In genomic region chr7:75575120-75575649, GRCm38 (mm10) we compare ENCODE assay signal across 9 mouse cellular contexts.
DNase-seq lines count a peak whose midpoint lies in the region; ATAC-seq and TF ChIP-seq lines count a peak whose summit lies in the region.
"Had no signal": no experiment of that assay in that cellular context is flagged by ENCODE, and none has a peak within 500 bp of the region (broad histone marks: within the 10 kb centered on the region; RNA-seq: fewer than 3 reads in every experiment).

No protein-coding gene starts in this region.

- peak overlapping the region; percentile 1; the same call in 1 of the 2 replicates for H3K4me3 ChIP-seq in layer of hippocampus, adult 2 months
- peak overlapping the region; percentile 14 for H3K4me3 ChIP-seq in bone marrow macrophage, adult 2 months (ENCODE audit: insufficient read depth, low read length)
- H3K4me3 ChIP-seq in heart, postnatal 0 days (ENCODE audit: low read depth, low read length), result no peak overlapping the region
- no peak overlapping the region for H3K4me3 ChIP-seq in liver, embryonic 14.5 days (ENCODE audit: insufficient read depth in 1 of 2, low read depth in 2 of 2, low read length in 2 of 2)
- no peak overlapping the region for H3K4me3 ChIP-seq in stomach, postnatal 0 days (ENCODE audit: low read depth, low read length)
- H3K4me3 ChIP-seq: neural tube, embryonic 12.5 days had no signal

- H3K36me3 ChIP-seq in heart, postnatal 0 days (replicated peaks; ENCODE audit: control insufficient read depth, insufficient read depth, low read length), result peaks cover 7% of the 10 kb centered on the region; the same call in 1 of the 2 replicates
- no peaks in the 10 kb centered on the region for H3K36me3 ChIP-seq in liver, embryonic 14.5 days (replicated peaks; ENCODE audit: control insufficient read depth, insufficient read depth, low read depth)
- H3K36me3 ChIP-seq in stomach, postnatal 0 days (ENCODE audit: control insufficient read depth, insufficient read depth, low read length), result 0 out of 2 replicates have a peak, but pooled peaks cover 2% of the 10 kb centered on the region
- H3K36me3 ChIP-seq: neural tube, embryonic 12.5 days had no signal

- H3K4me1 ChIP-seq in bone marrow macrophage, adult 2 months (ENCODE audit: control insufficient read depth, insufficient read depth, low read length), result peaks cover 36% of the 10 kb centered on the region
- H3K4me1 ChIP-seq in heart, postnatal 0 days (ENCODE audit: control insufficient read depth, insufficient read depth), result peaks cover 43% of the 10 kb centered on the region
- H3K4me1 ChIP-seq in liver, embryonic 14.5 days (replicated peaks; ENCODE audit: control insufficient read depth in 2 of 2, insufficient read depth in 2 of 2, low read length in 1 of 2), result peaks cover 22 to 29% of the 10 kb centered on the region in 2 experiments
- H3K4me1 ChIP-seq in stomach, postnatal 0 days (replicated peaks; ENCODE audit: control insufficient read depth, insufficient read depth), result 0 out of 2 replicates have a peak, but pooled peaks cover 4% of the 10 kb centered on the region
- H3K4me1 ChIP-seq: neural tube, embryonic 12.5 days had no signal

- H3K27ac ChIP-seq in layer of hippocampus, adult 2 months, result peak overlapping the region; percentile 77
- H3K27ac ChIP-seq in bone marrow macrophage, adult 2 months (ENCODE audit: insufficient read depth, low read depth, low read length), result peak overlapping the region; percentile 90
- peak overlapping the region; percentile 85 for H3K27ac ChIP-seq in heart, postnatal 0 days (ENCODE audit: low read depth)
- H3K27ac ChIP-seq in liver, embryonic 14.5 days, result 0 out of 2 replicates have a peak overlapping the region, but pooled peaks have one; percentile 23
- H3K27ac ChIP-seq in stomach, postnatal 0 days (replicated peaks), result peak overlapping the region; percentile 56
- H3K27ac ChIP-seq: neural tube, embryonic 12.5 days had no signal

- peak; percentile 79 for ATAC-seq in heart, postnatal 0 days (ENCODE audit: insufficient read depth, low read depth)
- ATAC-seq in liver, embryonic 14.5 days (ENCODE audit: insufficient read depth), result no peak; the same call in 1 of the 2 replicates
- ATAC-seq in stomach, postnatal 0 days (ENCODE audit: low FRiP score, low TSS enrichment), result peak; percentile 72

- H3K4me2 ChIP-seq in heart, postnatal 0 days (ENCODE audit: low read depth, low read length), result peak overlapping the region; percentile 33; the same call in 1 of the 2 replicates
- H3K4me2 ChIP-seq in liver, embryonic 14.5 days (ENCODE audit: low read depth), result 0 out of 2 replicates have a peak overlapping the region, but pooled peaks have one; percentile 6
- 0 out of 2 replicates have a peak overlapping the region, but pooled peaks have one; percentile 3 for H3K4me2 ChIP-seq in stomach, postnatal 0 days (replicated peaks; ENCODE audit: low read depth)
- H3K4me2 ChIP-seq: neural tube, embryonic 12.5 days had no signal

- DNase-seq in layer of hippocampus, adult 2 months (ENCODE audit: low spot score in 2 of 2), result no peak
- no peak for DNase-seq in layer of hippocampus, adult 9-11 months
- peak; percentile 90 for DNase-seq in heart, postnatal 0 days (ENCODE audit: low spot score)
- DNase-seq in liver, embryonic 14.5 days (ENCODE audit: low read depth in 3 of 3, low spot score in 3 of 3), result no peak
- no peak for DNase-seq in stomach, postnatal 0 days (ENCODE audit: low spot score)
- no peak for DNase-seq in adrenal gland, postnatal 4 days (ENCODE audit: low spot score in 2 of 2)
- no peak for DNase-seq in spleen, postnatal 10 days (ENCODE audit: low spot score in 2 of 2)

- H3K27me3 ChIP-seq in heart, postnatal 0 days (ENCODE audit: control insufficient read depth, insufficient read depth, low read length), result no peaks in the 10 kb centered on the region
- H3K27me3 ChIP-seq in liver, embryonic 14.5 days (ENCODE audit: control insufficient read depth, insufficient read depth, low read length), result no peaks in the 10 kb centered on the region
- no peaks in the 10 kb centered on the region for H3K27me3 ChIP-seq in stomach, postnatal 0 days (ENCODE audit: control insufficient read depth, insufficient read depth, low read length)
- H3K27me3 ChIP-seq: neural tube, embryonic 12.5 days had no signal

- no peaks in the 10 kb centered on the region for H3K9me3 ChIP-seq in heart, postnatal 0 days (replicated peaks; ENCODE audit: control insufficient read depth, low read length)
- no peaks in the 10 kb centered on the region for H3K9me3 ChIP-seq in liver, embryonic 14.5 days (ENCODE audit: control insufficient read depth, low read length)
- no peaks in the 10 kb centered on the region for H3K9me3 ChIP-seq in stomach, postnatal 0 days (ENCODE audit: control insufficient read depth, low read length)
- H3K9me3 ChIP-seq: neural tube, embryonic 12.5 days had no signal

- 25% methylated on average over 9 of the region's 9 CpGs for WGBS in heart, postnatal 0 days
- 16% methylated on average over 9 of the region's 9 CpGs for WGBS in liver, embryonic 14.5 days (ENCODE audit: insufficient replicate concordance)
- 10% methylated on average over 9 of the region's 9 CpGs for WGBS in stomach, postnatal 0 days

- no peak for TF ChIP-seq POLR2A in bone marrow macrophage, adult 2 months (IDR thresholded peaks at IDR 0.05; ENCODE audit: borderline replicate concordance, low read depth, low read length)

- H3K9ac ChIP-seq in heart, postnatal 0 days (replicated peaks; ENCODE audit: low read depth, low read length), result no peak overlapping the region
- no peak overlapping the region for H3K9ac ChIP-seq in liver, embryonic 14.5 days (replicated peaks)
- H3K9ac ChIP-seq in stomach, postnatal 0 days (ENCODE audit: low read length), result no peak overlapping the region
- H3K9ac ChIP-seq: neural tube, embryonic 12.5 days had no signal

- TF ChIP-seq CTCF in layer of hippocampus, adult 2 months (conservative IDR thresholded peaks at IDR 0.05), result no peak
- TF ChIP-seq CTCF in bone marrow macrophage, adult 2 months (IDR thresholded peaks at IDR 0.05; ENCODE audit: low read depth, low read length), result no peak
- no peak for TF ChIP-seq CTCF in heart, postnatal 0 days (IDR thresholded peaks at IDR 0.05; ENCODE audit: low read depth)
- no peak for TF ChIP-seq CTCF in liver, embryonic 14.5 days (IDR thresholded peaks at IDR 0.05; ENCODE audit: low read depth)
- no peak for TF ChIP-seq CTCF in stomach, postnatal 0 days (IDR thresholded peaks at IDR 0.05; ENCODE audit: low read depth)

- TF ChIP-seq EP300 in heart, postnatal 0 days (IDR thresholded peaks at IDR 0.05; ENCODE audit: low read depth), result peak; percentile 33; the same call in 1 of the 2 replicates
- no peak for TF ChIP-seq EP300 in liver, embryonic 14.5 days (IDR thresholded peaks at IDR 0.05; ENCODE audit: low read depth)
- peak; percentile 48 for TF ChIP-seq EP300 in stomach, postnatal 0 days (optimal IDR thresholded peaks at IDR 0.05)

Comparison
In these comparisons a context has a peak if more than half of its experiments do, and no peak if none do; other contexts are left out.
1. H3K27ac ChIP-seq: peak in every context shown above with its lines; median percentile 90 in bone marrow macrophage, adult 2 months; 85 in heart, postnatal 0 days; 77 in layer of hippocampus, adult 2 months; 56 in stomach, postnatal 0 days; 23 in liver, embryonic 14.5 days.
2. H3K4me3 ChIP-seq: peak in layer of hippocampus, adult 2 months (single experiment) and bone marrow macrophage, adult 2 months (single experiment); none in heart, postnatal 0 days (single experiment), liver, embryonic 14.5 days (0 of 2) and stomach, postnatal 0 days (single experiment).
3. Peak in every context shown above with its lines, with median percentiles within 50 percentile points of each other: H3K4me2 ChIP-seq.